In genomic region chr5:123444069-123444468, GRCm38 (mm10) we compare ENCODE assay signal across 10 mouse cellular contexts. TPM values are rescaled to one million over a fixed set of nuclear protein-coding genes. Genes with fewer than 3 reads are reported as not detected.
DNase-seq lines count a peak whose midpoint lies in the region; ATAC-seq and TF ChIP-seq lines count a peak whose summit lies in the region.
"Had no signal": no experiment of that assay in that cellular context is flagged by ENCODE, and none has a peak within 500 bp of the region (broad histone marks: within the 10 kb centered on the region; RNA-seq: fewer than 3 reads in every experiment).

No protein-coding gene starts in this region.

- TF ChIP-seq CTCF in thymus, adult 2 months (IDR thresholded peaks at IDR 0.05; ENCODE audit: borderline replicate concordance, control insufficient read depth, extremely low read depth, insufficient read depth, low read length, poor library complexity), result no peak

- no peaks in the 10 kb centered on the region for H3K4me1 ChIP-seq in liver, embryonic 12.5 days
- H3K4me1 ChIP-seq in thymus, adult 2 months (replicated peaks; ENCODE audit: control insufficient read depth, insufficient read depth, low read length), result no peaks in the 10 kb centered on the region

- DNase-seq in liver, result peak; percentile 59
- DNase-seq in adrenal gland, postnatal 10 days, result peak; percentile 80
- peak; percentile 47 for DNase-seq in embryo, embryonic 11.5 days (ENCODE audit: low read depth, low spot score)
- peak; percentile 83 to 89 for DNase-seq in heart, postnatal 10 days
- DNase-seq in left cerebral cortex, adult 8-10 months (ENCODE audit: low spot score in 2 of 2), result peak; percentile 35 to 44
- DNase-seq in natural killer cell, adult 2 months (ENCODE audit: low spot score in 2 of 2), result peak; percentile 42 to 55
- DNase-seq in thymus, adult 2 months, result peak; percentile 55

- H3K9ac ChIP-seq in liver, embryonic 12.5 days, result no peak overlapping the region
- H3K9ac ChIP-seq: heart, embryonic 13.5 days had no signal

- peaks cover 71% of the 10 kb centered on the region for H3K36me3 ChIP-seq in liver, embryonic 12.5 days
- H3K36me3 ChIP-seq in thymus, adult 2 months (ENCODE audit: control insufficient read depth, insufficient read depth, low read length), result peaks cover 39% of the 10 kb centered on the region

- no peaks in the 10 kb centered on the region for H3K9me3 ChIP-seq in liver, embryonic 12.5 days (replicated peaks)
- H3K9me3 ChIP-seq: heart, embryonic 13.5 days had no signal

- ATAC-seq in liver, embryonic 12.5 days, result no peak

- no peak for TF ChIP-seq POLR2A in thymus, adult 2 months (IDR thresholded peaks at IDR 0.05; ENCODE audit: control insufficient read depth, extremely low read depth, insufficient read depth, low read length, poor library complexity)

- no peaks in the 10 kb centered on the region for H3K27me3 ChIP-seq in liver, embryonic 12.5 days (replicated peaks)
- no peaks in the 10 kb centered on the region for H3K27me3 ChIP-seq in thymus, adult 2 months (ENCODE audit: control insufficient read depth, insufficient read depth, low read length)
- H3K27me3 ChIP-seq: heart, embryonic 13.5 days had no signal

- WGBS in liver, embryonic 12.5 days (ENCODE audit: insufficient replicate concordance), result 51% methylated on average over 4 of the region's 4 CpGs
- 73% methylated on average over 4 of the region's 4 CpGs for WGBS in thymus, adult 2 months

- no peak overlapping the region for H3K4me2 ChIP-seq in liver, embryonic 12.5 days
- H3K4me2 ChIP-seq: heart, embryonic 13.5 days had no signal

- H3K27ac ChIP-seq in liver, embryonic 12.5 days, result no peak overlapping the region
- no peak overlapping the region for H3K27ac ChIP-seq in thymus, adult 2 months (ENCODE audit: control insufficient read depth, insufficient read depth, low read length)

- intact Hi-C loops in heart, postnatal 10 days (cut with DNase I), result loop anchor here (1.0 to 2.0 kb wide), 2 partner anchors 55 to 165 kb away; no protein-coding TSS in a partner anchor

- no peak overlapping the region for H3K4me3 ChIP-seq in liver, embryonic 12.5 days
- no peak overlapping the region for H3K4me3 ChIP-seq in thymus, adult 2 months (ENCODE audit: control insufficient read depth, insufficient read depth, low read length)
- H3K4me3 ChIP-seq: heart, embryonic 13.5 days had no signal

RNA-seq across cellular contexts. Expression of gene Lrrc43, which starts 45.0 kb away (rescaled TPM):
- not detected in 2 replicates for polyA plus RNA-seq in liver, embryonic 12.5 days (2016; fragmentation: Nextera tagmentation; extraction: Ambion mirVana)
- not detected for total RNA-seq in adrenal gland, postnatal 10 days (2021)
- not detected for total RNA-seq in heart, postnatal 10 days (2021)
- under 1 TPM; 0.17 to 0.53 (median 0.39) TPM for total RNA-seq in left cerebral cortex, adult 8-10 months (2022)
- polyA plus RNA-seq in thymus, adult 2 months (2012; rRNA removed), result 0.09 and 0.18 TPM in 2 replicates
- polyA plus RNA-seq: heart, embryonic 13.5 days; stomach, embryonic 14.5 days had no signal

RNA-seq across cellular contexts. Expression of gene Il31, which starts 45.2 kb away (rescaled TPM):
- not detected in 2 replicates for polyA plus RNA-seq in liver, embryonic 12.5 days (2016; fragmentation: Nextera tagmentation; extraction: Ambion mirVana)
- not detected for total RNA-seq in adrenal gland, postnatal 10 days (2021)
- not detected for total RNA-seq in heart, postnatal 10 days (2021)
- not detected for total RNA-seq in left cerebral cortex, adult 8-10 months (2022)
- not detected in 2 replicates for polyA plus RNA-seq in thymus, adult 2 months (2012; rRNA removed)
- polyA plus RNA-seq: heart, embryonic 13.5 days; stomach, embryonic 14.5 days had no signal

RNA-seq across cellular contexts. Expression of gene Mlxip, which starts 49.5 kb away (rescaled TPM):
- 6.7 and 7.0 TPM in 2 replicates for polyA plus RNA-seq in liver, embryonic 12.5 days (2016; fragmentation: Nextera tagmentation; extraction: Ambion mirVana)
- total RNA-seq in adrenal gland, postnatal 10 days (2021), result 10 to 100 TPM; 24.4 to 27.8 TPM
- 10 to 100 TPM; 24.7 to 26.3 TPM for total RNA-seq in heart, postnatal 10 days (2021)
- total RNA-seq in left cerebral cortex, adult 8-10 months (2022), result 10 to 100 TPM; 12.7 to 16.3 (median 14.7) TPM
- polyA plus RNA-seq in thymus, adult 2 months (2012; rRNA removed), result 113 and 124 TPM in 2 replicates
